Mouse (Mus musculus) limb, embryonic 13.5 days (tissue): ENCODE measurements around the gene Fancg. TPM values are rescaled to one million over a fixed set of nuclear protein-coding genes. Genes with fewer than 3 reads are reported as not detected.
A peak's percentile ranks its signal among the peaks of the same experiment; 100 is the strongest.

ENCODE experiments used
- ATAC-seq: fragments of 200-750 bp; cut with Nextera tagmentation; 2 replicates; pipeline ENCODE4 v1.8.0; 2017; ENCODE audit warnings: low read depth, moderate number of reproducible peaks, moderate TSS enrichment; ENCODE audit not compliant: low FRiP score
- H3K27ac ChIP-seq: fragments of 300-500 bp; sonication (generic); 2 replicates; pipeline ENCODE4 v1.5.1; 2015; ENCODE audit warnings: inconsistent platforms, mild to moderate bottlenecking, moderate library complexity
- H3K27me3 ChIP-seq: fragments of 300-500 bp; sonication (generic); 2 replicates; pipeline ENCODE4 v1.6.1; 2015; ENCODE audit warnings: mild to moderate bottlenecking, inconsistent platforms
- H3K36me3 ChIP-seq: fragments of 300-500 bp; sonication (generic); 2 replicates; pipeline ENCODE4 v1.6.1; 2015; ENCODE audit warnings: inconsistent platforms, mild to moderate bottlenecking, moderate library complexity
- H3K4me1 ChIP-seq: fragments of 300-500 bp; sonication (generic); 2 replicates; pipeline ENCODE4 v1.6.1; 2015; ENCODE audit warnings: inconsistent platforms
- H3K4me2 ChIP-seq: fragments of 300-500 bp; sonication (generic); replicated peaks from 2 replicates; pipeline ENCODE4 v1.6.1; 2015; ENCODE audit warnings: inconsistent platforms, mild to moderate bottlenecking, moderate library complexity
- H3K4me3 ChIP-seq: fragments of 300-500 bp; sonication (generic); 2 replicates; pipeline ENCODE4 v1.5.1; 2015; ENCODE audit warnings: moderate library complexity, mild to moderate bottlenecking, inconsistent platforms
- H3K9ac ChIP-seq: fragments of 300-500 bp; sonication (generic); 2 replicates; pipeline ENCODE4 v1.6.1; 2015; ENCODE audit warnings: mild to moderate bottlenecking, inconsistent platforms
- H3K9me3 ChIP-seq: fragments of 300-500 bp; sonication (generic); 2 replicates; pipeline ENCODE4 v1.6.1; 2016; ENCODE audit warnings: inconsistent platforms
- WGBS: fragments of 180-500 bp; shearing (Covaris S2); methylation state at CpG from one replicate; pipeline ENCODE4 v1.1.7; 2015; 5-methylcytosine and 5-hydroxymethylcytosine counted together
- polyA plus RNA-seq: library from polyadenylated mRNA; unstranded; fragments of >200 nt; fragmentation: Nextera tagmentation; extraction: Ambion mirVana; gene quantifications from 2 replicates; pipeline ENCODE4 v1.2.1, GENCODE M21; 2015

Gene Fancg
- polyA plus RNA-seq, 1 experiment from 2014 or later = 19.5 TPM

- Histone ChIP-seq H3K4me1 (peaks cover 42% of the 10 kb centered on the region), H3K9me3 (no peaks in the 10 kb centered on the region), H3K4me3 (no peak overlapping the region), H3K27me3 (peaks cover 1% of the 10 kb centered on the region; the same call in 1 of the 2 replicates), H3K9ac (0 out of 2 replicates have a peak overlapping the region, but pooled peaks have one; percentile 19), H3K36me3 (peaks cover 32% of the 10 kb centered on the region), H3K27ac (peak overlapping the region; percentile 8; the same call in 1 of the 2 replicates), H3K4me2 (no peak overlapping the region)
- 22% methylated on average over 10 of the region's 10 CpGs for WGBS
- ATAC-seq = no peak
These were observed 56.7 kb downstream of the Fancg start for GRCm38 (mm10) chr4:42953435-42954094.

- Histone ChIP-seq H3K4me1 (peaks cover 42% of the 10 kb centered on the region), H3K36me3 (peaks cover 22% of the 10 kb centered on the region), H3K9ac (no peak overlapping the region; the same call in 1 of the 2 replicates), H3K4me2 (no peak overlapping the region), H3K27ac (no peak overlapping the region; the same call in 1 of the 2 replicates), H3K4me3 (no peak overlapping the region), H3K27me3 (peaks cover 10% of the 10 kb centered on the region), H3K9me3 (no peaks in the 10 kb centered on the region)
- 78% methylated on average over 7 of the region's 7 CpGs for WGBS
- ATAC-seq = no peak
These were observed 57.7 kb downstream of the Fancg start for GRCm38 (mm10) chr4:42952563-42952962.

Other genes starting within 250 kb of the Fancg start
- gene Ccl21a, start 236.5 kb downstream of the Fancg start, polyA plus RNA-seq = 21.6 and 28.1 TPM in 2 replicates
- gene Fam205a1, start 156.6 kb downstream of the Fancg start, polyA plus RNA-seq = 0.05 TPM in 1 of 2 replicates, not detected in the other
- 0.06 TPM in 1 of 2 replicates, not detected in the other for gene Gm12394, start 153.7 kb downstream of the Fancg start, polyA plus RNA-seq
- 0.31 TPM in 1 of 2 replicates, not detected in the other for gene Fam205c, start 136.3 kb downstream of the Fancg start, polyA plus RNA-seq
- gene Phf24, start 93.8 kb downstream of the Fancg start, polyA plus RNA-seq = 0.79 and 0.94 TPM in 2 replicates
- 8.9 and 9.0 TPM in 2 replicates for gene Dnajb5, start 60.7 kb downstream of the Fancg start, polyA plus RNA-seq
- 0.78 and 1.1 TPM in 2 replicates for gene 1700022I11Rik, start 40.9 kb downstream of the Fancg start, polyA plus RNA-seq
- gene Vcp, start 10.0 kb downstream of the Fancg start, polyA plus RNA-seq = 598 and 608 TPM in 2 replicates
- gene Pigo, start 15.3 kb upstream of the Fancg start, polyA plus RNA-seq = 25.7 and 26.0 TPM in 2 replicates
- 343 and 345 TPM in 2 replicates for gene Stoml2, start 21.2 kb upstream of the Fancg start, polyA plus RNA-seq
- gene Fam214b, start 35.7 kb upstream of the Fancg start, polyA plus RNA-seq = 13.7 and 14.7 TPM in 2 replicates
- gene Unc13b, start 48.4 kb upstream of the Fancg start, polyA plus RNA-seq = 2.5 and 2.7 TPM in 2 replicates